Mouse (Mus musculus) kidney, adult 18-20 months (tissue): ENCODE data around the gene Ttll11.

Source experiments
- DNase-seq: peaks from one replicate; pipeline ENCODE4 v3.0.0; 2021

Gene Ttll11

DNA sequence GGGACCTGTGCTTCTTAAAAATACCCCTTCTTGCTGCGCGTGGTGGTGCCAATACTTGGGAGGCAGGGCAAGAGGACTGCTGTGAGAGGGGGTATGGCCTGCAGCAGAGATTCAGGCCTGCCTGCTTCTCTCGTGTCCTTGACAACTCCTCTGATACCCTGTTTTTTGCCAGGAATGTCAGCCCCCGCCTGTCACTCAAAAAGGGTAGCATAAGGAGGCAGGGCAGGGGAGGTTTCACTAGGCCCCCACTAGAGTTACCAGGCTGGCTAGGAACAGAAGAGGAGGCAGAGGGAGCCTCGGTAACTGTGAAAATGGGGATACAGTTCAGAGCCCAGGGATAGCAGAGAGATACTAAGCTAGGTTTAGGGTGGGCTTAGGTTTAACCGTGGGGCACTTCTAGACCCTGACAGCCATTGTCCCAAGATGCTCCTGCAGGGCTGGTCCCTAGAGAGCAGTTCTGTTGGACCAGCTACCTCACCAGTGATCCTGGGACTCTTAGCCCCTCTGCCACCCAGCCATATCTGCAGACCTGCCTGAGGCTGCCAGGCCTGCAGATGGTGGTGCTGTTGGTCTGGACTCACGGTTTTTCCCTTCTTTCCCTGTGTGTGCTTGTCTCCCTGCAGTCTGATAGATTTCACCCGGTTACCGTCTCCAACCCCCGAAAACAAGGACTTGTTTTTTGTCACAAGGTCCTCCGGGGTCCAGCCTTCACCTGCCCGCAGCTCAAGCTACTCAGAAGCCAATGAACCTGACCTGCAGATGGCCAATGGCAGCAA lies 260.3 kb downstream of the Ttll11 start:
- no peak for DNase-seq

DNA sequence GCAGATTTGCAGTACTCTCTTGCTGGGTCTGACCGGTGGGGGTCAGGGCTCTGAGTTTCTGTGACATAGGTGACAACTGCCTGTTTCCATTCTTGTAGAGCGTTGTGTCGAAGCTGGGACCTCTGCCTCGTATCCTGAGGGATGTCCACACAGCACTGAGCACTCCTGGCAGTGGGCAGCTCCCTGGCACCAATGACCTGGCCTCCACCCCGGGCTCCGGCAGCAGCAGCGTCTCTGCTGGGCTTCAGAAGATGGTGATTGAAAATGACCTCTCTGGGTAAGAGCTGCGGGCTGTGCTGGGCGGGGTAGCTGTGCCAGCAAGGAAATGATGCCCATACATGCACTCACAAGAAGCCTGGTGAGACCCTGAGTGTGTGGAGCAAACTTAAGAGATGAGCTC lies 261.1 kb downstream of the Ttll11 start:
- DNase-seq = no peak

DNA sequence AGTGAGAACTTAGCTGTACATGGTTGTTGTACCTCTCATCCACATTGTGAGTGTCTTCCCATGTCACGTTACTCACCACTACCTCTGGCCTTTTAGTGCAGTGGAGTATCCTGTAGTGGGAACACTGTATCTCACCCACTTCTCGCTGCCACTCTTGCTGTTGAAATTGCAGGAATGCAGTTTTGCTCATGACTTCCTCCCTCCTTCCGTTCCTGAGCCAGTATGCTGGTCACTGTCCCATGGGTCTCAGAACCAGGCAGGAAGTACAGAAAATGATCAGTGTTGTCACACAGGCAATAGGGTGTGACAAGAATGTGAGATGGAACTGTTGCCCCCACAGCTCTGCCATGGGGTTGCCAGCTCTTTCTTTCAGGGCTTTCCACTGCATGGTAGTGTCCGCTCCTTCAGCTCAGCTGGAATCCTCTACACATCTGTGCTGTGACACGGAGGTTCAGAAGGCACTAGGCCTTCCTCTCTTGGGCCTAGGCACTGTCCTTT lies 261.7 kb downstream of the Ttll11 start:
- no peak for DNase-seq

DNA sequence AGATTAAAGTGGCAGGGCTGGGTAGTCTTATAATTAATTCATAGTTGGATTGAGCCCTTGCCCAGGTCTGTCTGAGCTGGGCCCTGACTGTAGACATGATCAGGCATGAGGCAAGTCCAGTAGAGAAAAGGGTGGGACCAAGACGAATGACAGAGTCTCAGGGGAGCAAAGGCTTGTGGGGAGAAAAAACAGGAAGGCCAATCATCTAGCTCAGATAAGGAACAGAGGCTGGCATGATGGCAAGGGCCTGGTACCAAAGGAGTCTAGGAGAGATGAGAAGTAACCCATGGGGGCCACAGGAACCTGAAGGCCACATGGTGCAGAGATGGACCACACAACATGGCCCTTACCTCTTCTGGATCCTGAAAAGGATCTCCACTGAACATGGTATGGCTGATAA lies 263.5 kb downstream of the Ttll11 start:
- no peak for DNase-seq

DNA sequence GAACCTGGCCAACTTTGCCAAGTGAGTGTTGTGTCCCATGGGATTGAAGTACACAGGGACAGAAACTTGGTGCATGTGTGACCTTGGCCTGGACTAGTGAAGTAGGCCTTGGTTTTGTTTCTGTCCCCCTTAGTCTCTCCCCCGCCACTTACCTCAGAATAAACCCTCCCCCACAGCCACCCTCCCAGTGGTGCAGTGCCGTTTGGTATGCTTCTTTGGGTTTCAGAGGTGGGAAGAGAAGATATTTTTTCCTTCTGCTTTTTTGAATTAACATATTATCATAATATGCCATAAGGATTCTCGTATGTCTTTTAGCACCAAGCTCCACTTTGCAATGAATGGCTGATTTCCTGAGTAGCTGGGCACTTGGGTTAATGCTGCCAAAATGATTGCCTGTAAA lies 264.2 kb downstream of the Ttll11 start:
- no peak for DNase-seq

DNA sequence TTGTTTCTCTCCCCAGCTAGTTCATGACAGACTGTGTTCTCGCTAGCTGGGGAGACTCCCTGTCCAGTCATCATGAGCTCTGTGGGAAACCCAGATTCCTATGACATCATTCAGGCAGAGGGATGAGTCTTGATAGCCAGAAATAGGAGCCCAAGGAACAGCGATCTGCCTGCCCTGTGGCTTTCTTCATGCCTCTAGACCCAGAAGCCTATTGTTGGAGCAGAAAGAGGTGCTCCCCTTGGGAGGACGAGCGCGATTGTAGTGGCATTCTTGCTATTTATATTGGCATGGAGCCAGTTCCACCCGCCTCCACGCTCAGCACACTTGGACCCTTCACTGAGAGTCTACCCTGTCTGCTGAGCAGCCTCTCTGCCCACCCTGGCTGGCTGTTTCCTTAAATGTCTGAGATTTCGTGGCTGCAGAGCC lies 265.0 kb downstream of the Ttll11 start:
- DNase-seq = no peak

DNA sequence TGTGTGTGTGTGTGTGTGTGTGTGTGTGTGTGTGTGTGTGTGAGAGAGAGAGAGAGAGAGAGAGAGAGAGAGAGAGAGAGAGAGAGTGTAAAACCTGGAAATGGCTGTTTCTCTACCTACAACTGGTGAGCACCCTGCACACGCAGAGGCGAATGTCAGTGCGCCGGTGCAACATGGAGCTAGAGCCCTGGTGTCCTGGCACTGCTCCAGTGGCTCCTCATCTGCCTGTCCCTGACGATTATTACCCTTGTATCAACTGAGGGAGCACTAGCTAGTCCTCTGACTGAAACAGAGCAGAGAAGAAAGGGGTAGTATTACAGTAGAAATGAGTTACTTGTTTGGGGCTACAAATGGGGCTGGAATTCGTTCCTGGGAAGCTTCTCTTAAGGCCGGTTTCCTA lies 266.3 kb downstream of the Ttll11 start:
- no peak for DNase-seq

DNA sequence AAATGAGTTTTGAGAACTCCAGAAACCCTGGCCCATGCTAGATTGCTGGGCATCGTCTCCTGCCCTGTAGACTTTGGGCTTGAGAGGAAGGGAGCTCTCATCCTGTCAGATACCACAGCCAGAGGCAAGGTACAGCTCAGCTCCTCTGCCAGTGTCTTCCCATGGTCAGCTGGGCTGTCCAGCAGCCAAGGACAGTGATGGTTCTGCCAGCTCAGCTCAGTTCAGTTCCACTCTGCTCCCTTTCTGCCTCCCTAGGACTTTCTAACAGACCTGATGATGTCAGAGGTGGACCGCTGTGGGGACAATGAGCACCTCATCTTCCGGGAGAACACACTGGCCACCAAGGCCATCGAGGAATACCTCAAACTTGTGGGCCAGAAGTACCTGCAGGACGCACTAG lies 267.1 kb downstream of the Ttll11 start:
- no peak for DNase-seq

DNA sequence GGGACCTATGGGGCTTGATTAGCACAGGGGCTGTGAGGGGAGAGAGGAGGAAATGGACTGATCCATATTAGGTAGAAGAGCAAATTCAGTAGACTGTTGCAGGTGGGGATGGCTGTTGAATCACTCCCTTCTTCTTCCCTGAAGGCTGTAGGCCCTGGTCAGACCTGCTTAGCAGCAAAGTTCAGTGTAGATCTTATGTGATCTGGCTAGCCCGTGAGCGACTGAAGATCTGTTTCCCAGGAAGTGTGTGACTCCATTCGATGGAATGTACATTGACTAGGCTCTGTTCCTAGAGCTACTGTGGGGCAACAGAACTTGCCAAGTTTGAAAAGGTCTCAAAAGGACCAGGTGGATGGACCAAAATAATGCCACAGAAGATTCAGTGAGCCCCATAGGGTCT lies 276.5 kb downstream of the Ttll11 start:
- no peak for DNase-seq

DNA sequence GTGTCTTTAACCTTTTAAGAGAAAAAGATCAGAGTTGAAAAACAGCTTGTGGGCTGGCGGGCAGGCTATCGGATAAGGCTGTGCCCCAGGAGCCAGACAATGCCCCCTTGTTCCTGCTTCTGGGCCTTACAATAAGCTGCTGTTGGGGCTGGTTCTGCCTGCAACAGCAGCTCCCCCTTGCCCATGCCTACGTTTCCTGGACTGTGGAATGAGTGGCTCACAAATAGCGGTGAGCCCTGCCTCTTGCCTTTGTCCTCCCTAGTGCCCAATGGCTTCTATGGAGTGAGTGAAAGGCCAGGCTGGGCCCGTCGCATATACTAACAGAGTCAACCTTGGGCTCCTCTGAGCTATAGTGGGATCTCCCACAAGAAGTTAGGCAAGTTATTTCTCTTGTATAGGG lies 277.1 kb downstream of the Ttll11 start:
- DNase-seq = no peak

DNA sequence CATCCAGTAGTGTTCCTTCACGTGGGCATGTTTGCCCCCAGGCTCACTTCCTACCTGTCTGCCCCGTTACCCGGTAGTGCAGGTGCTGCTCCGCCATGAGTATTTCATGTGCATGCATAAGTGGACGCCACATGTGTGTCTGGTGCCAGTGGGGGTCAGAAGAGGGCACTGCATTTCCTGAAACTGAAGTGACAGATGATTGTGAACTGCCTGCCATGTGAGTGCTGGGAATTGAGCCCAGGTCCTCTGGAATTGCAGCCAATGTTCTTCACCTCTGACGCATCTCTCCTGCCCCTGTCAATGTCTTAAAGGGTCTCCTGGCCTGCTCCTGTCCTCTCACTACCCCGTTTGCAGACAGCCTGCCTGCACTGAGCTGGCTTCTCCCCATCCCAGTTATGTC lies 277.7 kb downstream of the Ttll11 start:
- no peak for DNase-seq
